Mouse (Mus musculus): ENCODE measurements around the gene Fgf4. TPM values are rescaled to one million over a fixed set of nuclear protein-coding genes. Genes with fewer than 3 reads are reported as not detected.
"Not testable (repeated sequence)": the region's sequence is repeated elsewhere in the genome, so short reads cannot be mapped to it uniquely, and the experiment has no call there.

The Fgf4 gene
- polyA plus RNA-seq, 1 experiment from 2014 or later: not detected

GRCm38 (mm10) chr7:144894706-144895105 lies 47.5 kb downstream of the Fgf4 start:
- no peak for ATAC-seq (ENCODE audit: low FRiP score)
- H3K9me3 ChIP-seq (replicated peaks): no peaks in the 10 kb centered on the region
- peak overlapping the region; percentile 93 for H3K4me2 ChIP-seq
- peaks cover 32% of the 10 kb centered on the region for H3K4me1 ChIP-seq
- H3K4me3 ChIP-seq (replicated peaks): peak overlapping the region; percentile 43
- H3K27ac ChIP-seq (replicated peaks): peak overlapping the region; percentile 54
- H3K27me3 ChIP-seq (replicated peaks): peaks cover 45% of the 10 kb centered on the region
- H3K9ac ChIP-seq (replicated peaks): 0 out of 2 replicates have a peak overlapping the region, but pooled peaks have one; percentile 5
- H3K36me3 ChIP-seq: no peaks in the 10 kb centered on the region
- 2% methylated on average over 4 of the region's 4 CpGs for WGBS

- H3K27me3 ChIP-seq (replicated peaks): peaks cover 42% of the 10 kb centered on the region
- H3K9ac ChIP-seq (replicated peaks): peak overlapping the region; percentile 43
- H3K9me3 ChIP-seq (replicated peaks): no peaks in the 10 kb centered on the region
- peak; percentile 81 for ATAC-seq (ENCODE audit: low FRiP score)
- H3K4me3 ChIP-seq (replicated peaks): peak overlapping the region; percentile 43
- no peaks in the 10 kb centered on the region for H3K36me3 ChIP-seq
- WGBS: under 1% methylated on average over 37 of the region's 37 CpGs
- peaks cover 32% of the 10 kb centered on the region for H3K4me1 ChIP-seq
- peak overlapping the region; percentile 35 for H3K27ac ChIP-seq (replicated peaks)
- peak overlapping the region; percentile 93 for H3K4me2 ChIP-seq
Observed at GRCm38 (mm10) chr7:144895305-144896111, 48.3 kb downstream of the Fgf4 start.

GRCm38 (mm10) chr7:144896294-144897218 lies 49.4 kb downstream of the Fgf4 start, which contains the start of gene Fgf15:
Fgf15 (plus strand) TSS chr7:144896531.
- H3K27me3 ChIP-seq (replicated peaks): peaks cover 42% of the 10 kb centered on the region
- H3K4me1 ChIP-seq: peaks cover 32% of the 10 kb centered on the region
- peak within 1 kb of the TSS; percentile 35 for H3K27ac ChIP-seq (replicated peaks)
- no peaks in the 10 kb centered on the region for H3K9me3 ChIP-seq (replicated peaks)
- peak within 1 kb of the TSS; percentile 43 for H3K4me3 ChIP-seq (replicated peaks)
- no peaks in the 10 kb centered on the region for H3K36me3 ChIP-seq
- WGBS: under 1% methylated on average over 65 of the region's 65 CpGs
- H3K4me2 ChIP-seq: peak within 1 kb of the TSS; percentile 93
- ATAC-seq (ENCODE audit: low FRiP score): peak; percentile 38
- peak within 1 kb of the TSS; percentile 43 for H3K9ac ChIP-seq (replicated peaks)

- Histone ChIP-seq H3K4me3 (replicated peaks) (no peak overlapping the region), H3K9ac (replicated peaks) (no peak overlapping the region), H3K27ac (replicated peaks) (no peak overlapping the region), H3K9me3 (replicated peaks) (no peaks in the 10 kb centered on the region), H3K4me1 (peaks cover 32% of the 10 kb centered on the region), H3K4me2 (peak overlapping the region; percentile 24; the same call in 1 of the 2 replicates), H3K36me3 (no peaks in the 10 kb centered on the region), H3K27me3 (replicated peaks) (peaks cover 42% of the 10 kb centered on the region)
- no peak for ATAC-seq (ENCODE audit: low FRiP score)
- 47% methylated on average over 6 of the region's 6 CpGs for WGBS
Observed at GRCm38 (mm10) chr7:144898506-144898905, 51.3 kb downstream of the Fgf4 start.

- not testable (repeated sequence) for H3K4me3 ChIP-seq (replicated peaks); H3K9me3 ChIP-seq (replicated peaks)
- 94% methylated on average over 3 of the region's 3 CpGs for WGBS
Observed at GRCm38 (mm10) chr7:144905514-144905913, 58.3 kb downstream of the Fgf4 start.

GRCm38 (mm10) chr7:144906708-144907397 lies 59.7 kb downstream of the Fgf4 start:
- Histone ChIP-seq H3K4me1 (no peaks in the 10 kb centered on the region; the same call in 1 of the 2 replicates), H3K4me2 (peak overlapping the region; percentile 44), H3K27ac (replicated peaks) (no peak overlapping the region), H3K27me3 (replicated peaks) (no peaks in the 10 kb centered on the region), H3K36me3 (no peaks in the 10 kb centered on the region), H3K4me3 (replicated peaks) (0 out of 2 replicates have a peak overlapping the region, but pooled peaks have one; percentile 6), H3K9ac (replicated peaks) (no peak overlapping the region), H3K9me3 (replicated peaks) (no peaks in the 10 kb centered on the region)
- ATAC-seq (ENCODE audit: low FRiP score): 0 out of 2 replicates have a peak, but pooled peaks have one; percentile 48
- 10% methylated on average over 28 of the region's 28 CpGs for WGBS

More at GRCm38 (mm10) chr7:144905514-144905913, 58.3 kb downstream of the Fgf4 start:
- not testable (repeated sequence) for H3K27me3 ChIP-seq (replicated peaks); H3K4me1 ChIP-seq; H3K27ac ChIP-seq (replicated peaks); ATAC-seq (ENCODE audit: low FRiP score); H3K9ac ChIP-seq (replicated peaks); H3K36me3 ChIP-seq; H3K4me2 ChIP-seq

GRCm38 (mm10) chr7:144907793-144908192 lies 60.6 kb downstream of the Fgf4 start:
- Histone ChIP-seq H3K4me1 (no peaks in the 10 kb centered on the region; the same call in 1 of the 2 replicates), H3K9me3 (replicated peaks) (no peaks in the 10 kb centered on the region), H3K4me2 (no peak overlapping the region), H3K4me3 (replicated peaks) (no peak overlapping the region), H3K9ac (replicated peaks) (no peak overlapping the region), H3K27me3 (replicated peaks) (no peaks in the 10 kb centered on the region), H3K36me3 (no peaks in the 10 kb centered on the region), H3K27ac (replicated peaks) (no peak overlapping the region)
- no peak for ATAC-seq (ENCODE audit: low FRiP score)
- WGBS: 14% methylated on average over 8 of the region's 8 CpGs

- WGBS: 35% methylated on average over 7 of the region's 7 CpGs
- no peaks in the 10 kb centered on the region for H3K9me3 ChIP-seq (replicated peaks)
- H3K4me3 ChIP-seq (replicated peaks): no peak overlapping the region
- H3K36me3 ChIP-seq: no peaks in the 10 kb centered on the region
- no peak overlapping the region for H3K27ac ChIP-seq (replicated peaks)
- peak; percentile 44; the same call in 1 of the 2 replicates for ATAC-seq (ENCODE audit: low FRiP score)
- H3K27me3 ChIP-seq (replicated peaks): no peaks in the 10 kb centered on the region
- H3K9ac ChIP-seq (replicated peaks): no peak overlapping the region
- peak overlapping the region; percentile 15; the same call in 1 of the 2 replicates for H3K4me2 ChIP-seq
- H3K4me1 ChIP-seq: no peaks in the 10 kb centered on the region; the same call in 1 of the 2 replicates
Observed at GRCm38 (mm10) chr7:144908705-144909104, 61.5 kb downstream of the Fgf4 start.

- ATAC-seq (ENCODE audit: low FRiP score): no peak
- WGBS: 92% methylated on average over 1 of the region's 1 CpGs
Observed at GRCm38 (mm10) chr7:144911121-144911520, 64.0 kb downstream of the Fgf4 start.

GRCm38 (mm10) chr7:144912897-144913296 lies 65.7 kb downstream of the Fgf4 start:
- Histone ChIP-seq H3K4me2 (no peak overlapping the region), H3K36me3 (peaks cover 8% of the 10 kb centered on the region), H3K9ac (replicated peaks) (no peak overlapping the region), H3K27me3 (replicated peaks) (no peaks in the 10 kb centered on the region), H3K4me3 (replicated peaks) (no peak overlapping the region), H3K4me1 (peaks cover 15% of the 10 kb centered on the region), H3K27ac (replicated peaks) (no peak overlapping the region), H3K9me3 (replicated peaks) (no peaks in the 10 kb centered on the region)
- WGBS: 53% methylated on average over 4 of the region's 4 CpGs
- ATAC-seq (ENCODE audit: low FRiP score): no peak

More at GRCm38 (mm10) chr7:144911121-144911520, 64.0 kb downstream of the Fgf4 start:
- Histone ChIP-seq H3K4me2 (no peak overlapping the region), H3K27ac (replicated peaks) (no peak overlapping the region), H3K9ac (replicated peaks) (no peak overlapping the region), H3K36me3 (no peaks in the 10 kb centered on the region), H3K4me1 (peaks cover 7% of the 10 kb centered on the region), H3K27me3 (replicated peaks) (no peaks in the 10 kb centered on the region), H3K4me3 (replicated peaks) (no peak overlapping the region), H3K9me3 (replicated peaks) (no peaks in the 10 kb centered on the region)

Data from neural tube, embryonic 15.5 days (tissue).